Mouse (Mus musculus) splenic B cell, adult 2 months (primary cell): ENCODE data around the gene Cpox.

Experiments used
- DNase-seq: peaks from one replicate; pipeline ENCODE4 v3.0.0-alpha.2; 2011; ENCODE audit warnings: low read depth, low spot score
- H3K27me3 ChIP-seq: 2 replicates; pipeline ENCODE4 v1.6.1; 2012; ENCODE audit warnings: mild to moderate bottlenecking, low read length, moderate library complexity, mixed read lengths; ENCODE audit not compliant: control insufficient read depth, poor library complexity, insufficient read depth, severe bottlenecking
- H3K36me3 ChIP-seq: 2 replicates; pipeline ENCODE4 v1.6.1; 2012; ENCODE audit warnings: mild to moderate bottlenecking, low read length, moderate library complexity, mixed read lengths; ENCODE audit not compliant: control insufficient read depth, poor library complexity, insufficient read depth, severe bottlenecking

The Cpox gene

GRCm38 (mm10) chr16:58727477-58728131, 57.5 kb downstream of the Cpox start, which contains the start of gene Cldnd1:
Gene Cldnd1 (plus strand): TSS chr16:58727910.
- peak; percentile 96 for DNase-seq
- Histone ChIP-seq H3K27me3 (no peaks in the 10 kb centered on the region), H3K36me3 (peaks cover 5% of the 10 kb centered on the region)

GRCm38 (mm10) chr16:58728176-58728671, 58.1 kb downstream of the Cpox start:
- DNase-seq, result no peak
- H3K27me3 ChIP-seq, result no peaks in the 10 kb centered on the region
- H3K36me3 ChIP-seq, result peaks cover 8% of the 10 kb centered on the region

GRCm38 (mm10) chr16:58738205-58738604, 68.1 kb downstream of the Cpox start:
- Histone ChIP-seq H3K36me3 (peaks cover 7% of the 10 kb centered on the region), H3K27me3 (no peaks in the 10 kb centered on the region)
- DNase-seq, result peak; percentile 25

GRCm38 (mm10) chr16:58738800-58739199, 68.7 kb downstream of the Cpox start:
- no peaks in the 10 kb centered on the region for H3K27me3 ChIP-seq
- DNase-seq, result no peak
- peaks cover 7% of the 10 kb centered on the region for H3K36me3 ChIP-seq

DNA sequence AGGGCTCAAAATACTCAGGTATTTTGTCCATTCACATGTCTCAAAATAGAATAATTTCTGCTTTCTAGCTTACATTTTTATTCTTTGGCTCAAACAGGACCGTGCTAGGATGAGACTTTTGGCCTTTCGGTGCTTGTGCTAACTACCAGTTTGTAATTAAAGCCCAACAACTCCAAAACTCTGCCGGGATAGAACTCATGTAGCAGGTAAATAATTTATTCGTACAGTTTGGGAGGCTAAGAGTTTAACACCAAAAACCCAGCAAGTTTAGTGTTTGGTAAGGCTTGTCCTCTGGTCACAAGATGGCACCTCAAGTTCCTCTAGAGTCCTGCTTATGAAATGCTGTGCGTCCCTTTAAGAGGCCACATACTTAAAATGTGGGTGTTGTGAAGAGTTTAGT, 70.7 kb downstream of the Cpox start:
- peaks cover 2% of the 10 kb centered on the region; the same call in 1 of the 2 replicates for H3K36me3 ChIP-seq
- H3K27me3 ChIP-seq, result no peaks in the 10 kb centered on the region
- DNase-seq, result no peak

DNA sequence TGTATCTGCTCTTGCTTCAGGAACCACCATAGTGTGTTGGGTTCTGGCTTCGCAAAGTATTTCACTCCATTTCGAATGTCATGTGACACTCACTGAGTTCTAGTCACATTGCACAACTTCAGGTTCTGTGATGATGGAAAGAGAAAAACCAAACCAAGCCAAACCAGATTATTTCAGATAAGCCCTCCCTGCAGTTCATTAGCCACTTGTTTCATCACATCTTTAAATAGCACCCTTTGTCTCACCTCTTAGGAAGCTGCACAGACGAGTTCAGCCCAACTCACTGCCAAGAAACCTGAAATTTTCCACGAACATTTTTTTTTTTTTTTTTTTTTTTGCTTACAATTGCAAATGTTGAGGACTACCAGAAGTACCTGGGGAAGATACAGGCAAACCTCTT, 76.6 kb downstream of the Cpox start:
- Histone ChIP-seq H3K36me3 (no peaks in the 10 kb centered on the region), H3K27me3 (no peaks in the 10 kb centered on the region)
- no peak for DNase-seq

- H3K36me3 ChIP-seq, result no peaks in the 10 kb centered on the region
- no peaks in the 10 kb centered on the region for H3K27me3 ChIP-seq
- DNase-seq, result peak; percentile 40
Observed at GRCm38 (mm10) chr16:58751314-58751713, 81.2 kb downstream of the Cpox start.

GRCm38 (mm10) chr16:58756191-58756590, 86.1 kb downstream of the Cpox start:
- DNase-seq, result no peak
- Histone ChIP-seq H3K36me3 (no peaks in the 10 kb centered on the region), H3K27me3 (no peaks in the 10 kb centered on the region)

GRCm38 (mm10) chr16:58763076-58763475, 93.0 kb downstream of the Cpox start, which contains the start of gene Olfr172:
Gene Olfr172 (minus strand): TSS chr16:58763176.
- H3K27me3 ChIP-seq, result no peaks in the 10 kb centered on the region
- no peaks in the 10 kb centered on the region for H3K36me3 ChIP-seq
- DNase-seq, result no peak
